Mouse (Mus musculus) stomach, postnatal 0 days (tissue): ENCODE results near the gene B4galt1. TPM values are rescaled to one million over a fixed set of nuclear protein-coding genes. Genes with fewer than 3 reads are reported as not detected.

Experiments used
- ATAC-seq: fragments of 200-750 bp; cut with Nextera tagmentation; 2 replicates; pipeline ENCODE4 v1.8.0; 2017; ENCODE audit not compliant: low FRiP score, low TSS enrichment
- DNase-seq: peaks from one replicate; pipeline ENCODE4 v3.0.0-alpha.2; 2016; ENCODE audit warnings: low spot score
- H3K27ac ChIP-seq: fragments of 300-500 bp; sonication (generic); replicated peaks from 2 replicates; pipeline ENCODE4 v1.5.1; 2014; ENCODE audit warnings: mild to moderate bottlenecking, control low read depth
- H3K27me3 ChIP-seq: fragments of 300-500 bp; sonication (generic); 2 replicates; pipeline ENCODE4 v1.6.1; 2014; ENCODE audit warnings: low read length; ENCODE audit not compliant: control insufficient read depth, insufficient read depth
- H3K36me3 ChIP-seq: fragments of 300-500 bp; sonication (generic); 2 replicates; pipeline ENCODE4 v1.6.1; 2014; ENCODE audit warnings: low read length, mixed read lengths; ENCODE audit not compliant: control insufficient read depth, insufficient read depth
- H3K4me1 ChIP-seq: fragments of 300-500 bp; sonication (generic); replicated peaks from 2 replicates; pipeline ENCODE4 v1.6.1; 2014; ENCODE audit warnings: antibody characterized with exemption; ENCODE audit not compliant: control insufficient read depth, insufficient read depth
- H3K4me2 ChIP-seq: fragments of 300-500 bp; sonication (generic); replicated peaks from 2 replicates; pipeline ENCODE4 v1.6.1; 2014; ENCODE audit warnings: low read depth, mild to moderate bottlenecking, control low read depth, moderate library complexity
- H3K4me3 ChIP-seq: fragments of 300-500 bp; sonication (generic); 2 replicates; pipeline ENCODE4 v1.5.1; 2014; ENCODE audit warnings: low read depth, low read length, control low read depth
- H3K9ac ChIP-seq: fragments of 300-500 bp; sonication (generic); 2 replicates; pipeline ENCODE4 v1.6.1; 2014; ENCODE audit warnings: mild to moderate bottlenecking, low read length, control low read depth, mixed read lengths
- H3K9me3 ChIP-seq: fragments of 300-500 bp; sonication (generic); 2 replicates; pipeline ENCODE4 v1.6.1; 2016; ENCODE audit warnings: low read length; ENCODE audit not compliant: control insufficient read depth
- CTCF ChIP-seq: IDR thresholded peaks from 2 replicates; pipeline ENCODE4 v1.5.1; 2016; ENCODE audit warnings: antibody characterized with exemption, low read depth, mild to moderate bottlenecking, moderate library complexity
- EP300 ChIP-seq: optimal IDR thresholded peaks from 2 replicates; pipeline ENCODE3; 2016; ENCODE audit warnings: antibody characterized with exemption
- WGBS: fragments of 180-500 bp; shearing (Covaris S2); extraction: QIAGEN DNeasy Blood & Tissue Kit; methylation state at CpG from one replicate; pipeline ENCODE4 v1.1.7; 2014; 5-methylcytosine and 5-hydroxymethylcytosine counted together
- polyA plus RNA-seq: library from polyadenylated mRNA; unstranded; fragments of >200 nt; fragmentation: Nextera tagmentation; extraction: Ambion mirVana; gene quantifications from 2 replicates; pipeline ENCODE4 v1.2.1, GENCODE M21; 2015

The B4galt1 gene
- polyA plus RNA-seq, 1 experiment from 2014 or later: 34.3 TPM

DNA sequence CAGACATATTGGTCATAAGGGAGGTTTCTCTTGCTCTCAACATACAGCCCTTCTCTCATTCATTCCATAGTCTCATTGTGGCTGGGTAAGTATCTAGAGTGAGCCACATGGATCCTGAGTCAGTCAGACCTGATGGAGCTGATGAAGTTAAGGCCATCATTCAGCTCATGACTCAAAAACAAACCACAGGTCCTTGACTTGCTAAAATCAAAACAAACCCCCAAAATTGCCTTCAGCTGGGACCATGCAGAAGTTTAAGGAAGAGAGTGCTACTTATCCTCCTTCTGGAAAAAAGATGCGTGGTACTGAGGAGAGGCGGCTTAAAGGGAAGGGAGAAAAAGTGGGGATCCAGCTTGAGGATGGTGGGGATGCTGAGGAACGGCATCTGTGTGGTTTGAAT, 58.0 kb downstream of the B4galt1 start:
- Histone ChIP-seq H3K4me3 (no peak overlapping the region), H3K27ac (no peak overlapping the region), H3K9me3 (no peaks in the 10 kb centered on the region; the same call in 1 of the 2 replicates), H3K4me1 (no peaks in the 10 kb centered on the region), H3K36me3 (no peaks in the 10 kb centered on the region; the same call in 1 of the 2 replicates), H3K4me2 (no peak overlapping the region), H3K27me3 (no peaks in the 10 kb centered on the region), H3K9ac (no peak overlapping the region)
- ATAC-seq (no peak), DNase-seq (no peak)
- WGBS: 88% methylated on average over 3 of the region's 3 CpGs
- no peak for TF ChIP-seq CTCF
- TF ChIP-seq EP300: no peak

DNA sequence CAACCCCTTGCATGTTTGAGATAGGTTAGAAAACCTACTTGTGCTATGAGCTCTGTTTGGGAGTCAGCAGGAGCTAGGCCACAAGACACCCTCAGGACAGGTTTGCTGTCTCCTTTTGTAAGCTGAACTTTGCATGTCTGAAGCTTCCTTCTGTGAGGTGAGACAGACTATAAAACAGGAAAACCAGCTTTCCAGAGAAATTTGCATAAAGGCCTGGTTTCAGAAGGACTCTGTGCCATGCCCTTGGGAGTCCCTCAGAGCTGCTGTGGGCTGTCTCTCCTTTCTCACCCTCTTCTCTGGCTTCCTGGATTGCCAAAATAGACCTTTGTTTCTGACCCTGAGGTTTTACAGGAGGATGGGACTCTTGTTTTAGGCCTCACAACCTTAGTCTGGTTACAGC, 59.5 kb downstream of the B4galt1 start:
- Histone ChIP-seq H3K4me2 (no peak overlapping the region), H3K27me3 (no peaks in the 10 kb centered on the region), H3K36me3 (no peaks in the 10 kb centered on the region), H3K9ac (no peak overlapping the region), H3K9me3 (no peaks in the 10 kb centered on the region; the same call in 1 of the 2 replicates), H3K4me1 (no peaks in the 10 kb centered on the region), H3K27ac (no peak overlapping the region), H3K4me3 (no peak overlapping the region)
- ATAC-seq (no peak), DNase-seq (no peak)
- no peak for TF ChIP-seq CTCF

DNA sequence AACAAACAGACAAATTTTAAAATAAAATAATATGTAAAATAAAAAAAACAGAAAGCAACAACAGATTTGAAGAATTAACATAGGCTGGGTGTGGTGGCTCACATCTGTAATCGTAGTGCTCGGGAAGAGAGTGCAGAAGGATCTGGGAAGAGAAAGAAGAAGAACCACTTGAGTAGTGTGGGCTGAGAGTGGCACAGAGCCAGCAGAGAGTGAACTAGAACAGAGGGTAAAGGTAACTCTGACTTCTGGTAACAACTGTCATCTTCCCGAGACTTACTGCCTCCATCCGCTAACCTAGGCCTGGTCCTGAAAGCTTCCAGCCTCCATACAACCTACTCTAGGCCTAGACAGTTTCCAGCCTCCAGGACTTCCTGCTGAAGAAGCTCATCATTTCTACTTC, 62.6 kb downstream of the B4galt1 start:
- no peak overlapping the region for H3K9ac ChIP-seq
- no peaks in the 10 kb centered on the region for H3K27me3 ChIP-seq
- no peak overlapping the region for H3K27ac ChIP-seq
- 81% methylated on average over 4 of the region's 4 CpGs for WGBS
- no peak for ATAC-seq
- no peaks in the 10 kb centered on the region for H3K4me1 ChIP-seq
- H3K4me3 ChIP-seq: no peak overlapping the region
- no peak overlapping the region for H3K4me2 ChIP-seq
- H3K9me3 ChIP-seq: no peaks in the 10 kb centered on the region; the same call in 1 of the 2 replicates
- no peaks in the 10 kb centered on the region for H3K36me3 ChIP-seq
- TF ChIP-seq CTCF (no peak), EP300 (no peak)
- DNase-seq: no peak

DNA sequence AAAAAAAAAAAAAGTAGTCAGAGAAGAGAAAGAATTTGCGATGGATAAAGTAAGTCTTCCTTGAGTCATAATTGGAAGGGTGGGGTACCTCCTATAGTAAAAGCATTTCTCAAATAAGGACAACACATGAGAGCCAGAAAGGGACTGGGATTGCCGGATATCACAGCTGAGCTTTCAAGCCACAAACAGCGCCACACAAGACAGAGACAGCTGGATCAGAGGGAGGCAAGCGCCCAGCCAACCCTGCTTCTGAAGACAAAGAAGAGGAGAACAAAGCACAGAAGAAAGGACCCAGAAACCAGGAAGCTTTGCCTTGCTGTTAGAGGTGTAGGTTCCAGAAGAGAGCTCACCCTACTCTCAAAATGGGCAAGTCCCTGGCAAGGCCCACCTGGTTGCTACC, 67.2 kb downstream of the B4galt1 start:
- no peaks in the 10 kb centered on the region for H3K4me1 ChIP-seq
- DNase-seq (no peak), ATAC-seq (no peak)
- H3K4me2 ChIP-seq: no peak overlapping the region
- H3K36me3 ChIP-seq: no peaks in the 10 kb centered on the region
- H3K27me3 ChIP-seq: no peaks in the 10 kb centered on the region
- no peak overlapping the region for H3K4me3 ChIP-seq
- no peak overlapping the region for H3K9ac ChIP-seq
- no peak overlapping the region for H3K27ac ChIP-seq
- no peak for TF ChIP-seq CTCF
- TF ChIP-seq EP300: no peak
- 69% methylated on average over 4 of the region's 4 CpGs for WGBS
- no peaks in the 10 kb centered on the region for H3K9me3 ChIP-seq

DNA sequence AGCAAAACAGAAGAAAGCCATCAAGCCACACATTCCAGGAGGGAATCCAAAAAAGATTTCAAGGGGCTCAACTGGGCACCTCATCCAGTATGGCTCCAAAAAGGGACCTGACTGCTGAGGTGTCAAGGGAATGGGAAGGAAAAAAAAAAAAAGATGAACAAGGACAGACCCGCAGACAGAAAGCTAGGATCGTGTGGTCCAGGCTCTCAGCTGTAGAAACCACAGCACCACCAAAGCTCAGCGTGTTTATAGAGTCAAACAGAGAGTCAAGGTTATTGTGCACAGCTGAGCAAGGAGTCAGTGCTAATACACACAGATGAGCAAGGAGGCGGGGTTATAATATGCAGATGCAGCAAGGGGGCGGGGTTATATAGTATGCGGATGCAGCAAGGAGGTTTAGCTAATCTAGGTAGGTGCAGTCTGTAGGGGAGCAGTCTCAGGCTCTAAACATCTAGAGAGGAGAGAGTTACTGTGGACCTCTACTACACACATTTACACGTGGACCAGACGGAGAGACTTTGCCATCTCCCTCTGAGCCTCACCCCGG, 68.1 kb downstream of the B4galt1 start:
- Histone ChIP-seq H3K36me3 (no peaks in the 10 kb centered on the region), H3K9me3 (no peaks in the 10 kb centered on the region), H3K27me3 (no peaks in the 10 kb centered on the region), H3K4me2 (no peak overlapping the region), H3K27ac (no peak overlapping the region), H3K4me3 (no peak overlapping the region), H3K9ac (no peak overlapping the region), H3K4me1 (no peaks in the 10 kb centered on the region)
- DNase-seq: no peak
- no peak for TF ChIP-seq EP300
- no peak for TF ChIP-seq CTCF
- 83% methylated on average over 9 of the region's 9 CpGs for WGBS
- peak; percentile 35; the same call in 1 of the 2 replicates for ATAC-seq

DNA sequence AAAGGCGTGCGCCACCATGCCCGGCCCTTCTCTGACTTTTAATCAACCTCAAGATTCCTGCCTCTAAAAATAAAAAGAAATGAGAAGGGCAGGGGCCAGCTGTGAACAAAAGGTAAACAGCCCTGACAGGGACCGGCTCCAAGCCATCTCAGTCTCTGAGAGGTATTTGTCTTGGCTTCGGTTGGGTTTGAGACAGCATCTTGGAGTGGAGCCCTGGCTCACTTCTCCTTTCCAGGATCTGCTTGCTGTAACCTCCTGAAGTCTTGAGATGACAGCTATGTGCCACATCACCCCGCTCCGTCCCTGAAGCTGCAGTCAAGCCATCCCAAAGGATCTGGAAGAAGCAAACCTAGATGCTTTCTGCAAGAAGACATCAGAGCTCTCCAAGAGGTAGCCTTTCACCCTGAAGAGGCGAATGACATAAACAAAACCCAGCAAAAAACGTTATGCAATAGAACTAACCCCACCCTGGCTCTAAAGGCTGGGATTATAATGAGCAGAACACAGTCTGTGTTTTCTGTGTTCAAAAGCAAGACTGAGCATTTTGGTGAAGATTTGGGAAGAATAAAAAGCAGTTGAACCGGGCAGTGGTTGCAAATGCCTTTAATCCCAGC, 69.1 kb downstream of the B4galt1 start:
- TF ChIP-seq CTCF (no peak), EP300 (no peak)

More for the DNA sequence above, 69.1 kb downstream of the B4galt1 start:
- ATAC-seq (no peak), DNase-seq (no peak)
- 34% methylated on average over 10 of the region's 10 CpGs for WGBS
- no peak overlapping the region for H3K4me2 ChIP-seq
- no peaks in the 10 kb centered on the region for H3K36me3 ChIP-seq
- H3K9me3 ChIP-seq: no peaks in the 10 kb centered on the region
- H3K4me3 ChIP-seq: no peak overlapping the region
- H3K9ac ChIP-seq: no peak overlapping the region
- H3K4me1 ChIP-seq: no peaks in the 10 kb centered on the region
- H3K27ac ChIP-seq: 0 out of 2 replicates have a peak overlapping the region, but pooled peaks have one; percentile 58
- H3K27me3 ChIP-seq: no peaks in the 10 kb centered on the region
